Comparison of ENCODE assay signal across 8 mouse cellular contexts in genomic region chr9:122950643-122951475, GRCm38 (mm10). TPM values are rescaled to one million over a fixed set of nuclear protein-coding genes. Genes with fewer than 3 reads are reported as not detected.
DNase-seq lines count a peak whose midpoint lies in the region; ATAC-seq and TF ChIP-seq lines count a peak whose summit lies in the region.

1110059G10Rik (minus strand) TSS chr9:122951000.
Kif15 (plus strand) TSS chr9:122951046.

- peak; percentile 43; the same call in 1 of the 2 replicates for TF ChIP-seq EP300 in heart, postnatal 0 days (IDR thresholded peaks at IDR 0.05; ENCODE audit: low read depth)
- 0 out of 2 replicates have a peak, but pooled peaks have one; percentile 16 for TF ChIP-seq EP300 in liver, postnatal 0 days (IDR thresholded peaks at IDR 0.05; ENCODE audit: low read depth)

- H3K9ac ChIP-seq in forebrain, embryonic 12.5 days, result peak within 1 kb of the TSS; percentile 77
- peak within 1 kb of the TSS; percentile 88 for H3K9ac ChIP-seq in heart, postnatal 0 days (replicated peaks; ENCODE audit: low read depth, low read length)
- peak within 1 kb of the TSS; percentile 97 for H3K9ac ChIP-seq in liver, postnatal 0 days (replicated peaks)
- peak within 1 kb of the TSS; percentile 64 for H3K9ac ChIP-seq in neural tube, embryonic 14.5 days (replicated peaks; ENCODE audit: low read depth, low read length)

- peak within 1 kb of the TSS; percentile 73 for H3K27ac ChIP-seq in forebrain, embryonic 12.5 days
- H3K27ac ChIP-seq in heart, postnatal 0 days (ENCODE audit: low read depth), result peak within 1 kb of the TSS; percentile 81
- peak within 1 kb of the TSS; percentile 90 for H3K27ac ChIP-seq in liver, postnatal 0 days (ENCODE audit: low read depth)
- H3K27ac ChIP-seq in neural tube, embryonic 14.5 days (ENCODE audit: low read depth, low read length), result peak within 1 kb of the TSS; percentile 55

- H3K9me3 ChIP-seq in E14TG2a.4 (ENCODE audit: low read length), result no peaks in the 10 kb centered on the region
- H3K9me3 ChIP-seq in forebrain, embryonic 12.5 days, result no peaks in the 10 kb centered on the region
- H3K9me3 ChIP-seq in heart, postnatal 0 days (replicated peaks; ENCODE audit: control insufficient read depth, low read length), result no peaks in the 10 kb centered on the region
- H3K9me3 ChIP-seq in liver, postnatal 0 days (ENCODE audit: low read length), result no peaks in the 10 kb centered on the region
- no peaks in the 10 kb centered on the region for H3K9me3 ChIP-seq in neural tube, embryonic 14.5 days (ENCODE audit: control insufficient read depth, low read length)

- peak; percentile 94 for DNase-seq in c-Kit-positive CD71-positive TER-119-positive erythroid progenitor cells, embryonic 14.5 days (ENCODE audit: low spot score)
- DNase-seq in heart, postnatal 0 days (ENCODE audit: low spot score), result peak; percentile 80
- peak; percentile 96 for DNase-seq in kidney, postnatal 4 days
- peak; percentile 95 for DNase-seq in liver, postnatal 0 days
- DNase-seq in testis, postnatal 10 days (ENCODE audit: low spot score), result peak; percentile 97

- under 1% methylated on average over 64 of the region's 64 CpGs for WGBS in forebrain, embryonic 12.5 days
- WGBS in heart, postnatal 0 days, result under 1% methylated on average over 64 of the region's 64 CpGs
- under 1% methylated on average over 64 of the region's 64 CpGs for WGBS in liver, postnatal 0 days (ENCODE audit: insufficient replicate concordance)
- under 1% methylated on average over 64 of the region's 64 CpGs for WGBS in neural tube, embryonic 14.5 days

- ATAC-seq in forebrain, embryonic 12.5 days (ENCODE audit: low FRiP score), result peak; percentile 96
- peak; percentile 99 for ATAC-seq in heart, postnatal 0 days (ENCODE audit: insufficient read depth, low read depth)
- peak; percentile 97 for ATAC-seq in liver, postnatal 0 days
- peak; percentile 96 for ATAC-seq in neural tube, embryonic 14.5 days (ENCODE audit: low read depth)

- H3K4me2 ChIP-seq in forebrain, embryonic 12.5 days, result peak within 1 kb of the TSS; percentile 79
- H3K4me2 ChIP-seq in heart, postnatal 0 days (ENCODE audit: low read depth, low read length), result peak within 1 kb of the TSS; percentile 99
- peak within 1 kb of the TSS; percentile 80 for H3K4me2 ChIP-seq in liver, postnatal 0 days (ENCODE audit: low read depth, low read length)
- peak within 1 kb of the TSS; percentile 90 for H3K4me2 ChIP-seq in neural tube, embryonic 14.5 days (ENCODE audit: low read depth, low read length)

- peaks cover 35% of the 10 kb centered on the region for H3K4me1 ChIP-seq in E14TG2a.4 (replicated peaks; ENCODE audit: low read depth, low read length)
- peaks cover 21% of the 10 kb centered on the region for H3K4me1 ChIP-seq in forebrain, embryonic 12.5 days
- peaks cover 8% of the 10 kb centered on the region for H3K4me1 ChIP-seq in heart, postnatal 0 days (ENCODE audit: control insufficient read depth, insufficient read depth)
- peaks cover 6% of the 10 kb centered on the region for H3K4me1 ChIP-seq in liver, postnatal 0 days (ENCODE audit: insufficient read depth)
- H3K4me1 ChIP-seq in neural tube, embryonic 14.5 days (ENCODE audit: control insufficient read depth, insufficient read depth, low read length), result peaks cover 9% of the 10 kb centered on the region; the same call in 1 of the 2 replicates

- peak within 1 kb of the TSS; percentile 96 for H3K4me3 ChIP-seq in E14TG2a.4 (replicated peaks; ENCODE audit: low read length)
- peak within 1 kb of the TSS; percentile 87 for H3K4me3 ChIP-seq in forebrain, embryonic 12.5 days (replicated peaks)
- peak within 1 kb of the TSS; percentile 90 for H3K4me3 ChIP-seq in heart, postnatal 0 days (ENCODE audit: low read depth, low read length)
- H3K4me3 ChIP-seq in liver, postnatal 0 days (ENCODE audit: low read depth, low read length), result peak within 1 kb of the TSS; percentile 99
- H3K4me3 ChIP-seq in neural tube, embryonic 14.5 days (ENCODE audit: low read depth, low read length), result peak within 1 kb of the TSS; percentile 62

- no peaks in the 10 kb centered on the region for H3K27me3 ChIP-seq in E14TG2a.4 (ENCODE audit: insufficient read depth, low read length)
- no peaks in the 10 kb centered on the region for H3K27me3 ChIP-seq in forebrain, embryonic 12.5 days
- H3K27me3 ChIP-seq in heart, postnatal 0 days (ENCODE audit: control insufficient read depth, insufficient read depth, low read length), result no peaks in the 10 kb centered on the region
- no peaks in the 10 kb centered on the region for H3K27me3 ChIP-seq in liver, postnatal 0 days (ENCODE audit: insufficient read depth, low read length)
- no peaks in the 10 kb centered on the region for H3K27me3 ChIP-seq in neural tube, embryonic 14.5 days (ENCODE audit: control insufficient read depth, insufficient read depth, low read length)

- H3K36me3 ChIP-seq in E14TG2a.4 (ENCODE audit: insufficient read depth, low read length), result peaks cover 26% of the 10 kb centered on the region
- peaks cover 10% of the 10 kb centered on the region for H3K36me3 ChIP-seq in forebrain, embryonic 12.5 days (replicated peaks)
- H3K36me3 ChIP-seq in heart, postnatal 0 days (replicated peaks; ENCODE audit: control insufficient read depth, insufficient read depth, low read length), result peaks cover 14% of the 10 kb centered on the region
- peaks cover 2% of the 10 kb centered on the region for H3K36me3 ChIP-seq in liver, postnatal 0 days (replicated peaks; ENCODE audit: insufficient read depth, low read length)
- peaks cover 8% of the 10 kb centered on the region; the same call in 1 of the 2 replicates for H3K36me3 ChIP-seq in neural tube, embryonic 14.5 days (ENCODE audit: control insufficient read depth, insufficient read depth, low read length)

- TF ChIP-seq CTCF in E14TG2a.4 (conservative IDR thresholded peaks at IDR 0.05; ENCODE audit: low read length), result no peak
- no peak for TF ChIP-seq CTCF in heart, postnatal 0 days (IDR thresholded peaks at IDR 0.05; ENCODE audit: low read depth)
- TF ChIP-seq CTCF in liver, postnatal 0 days (IDR thresholded peaks at IDR 0.05; ENCODE audit: low read depth), result peak; percentile 36

RNA-seq across cellular contexts. Expression of gene 1110059G10Rik, which starts in this region (rescaled TPM):
- 33.1 and 38.3 TPM in 2 replicates for polyA plus RNA-seq in forebrain, embryonic 12.5 days (2016; fragmentation: Nextera tagmentation; extraction: Ambion mirVana)
- 0.84 and 13.5 TPM in 2 replicates for total RNA-seq in heart, postnatal 0 days (2014; rRNA removed; ENCODE audit: low replicate concordance)
- polyA plus RNA-seq in heart, postnatal 0 days (2015; fragmentation: Nextera tagmentation; extraction: Ambion mirVana), result 27.1 and 31.1 TPM in 2 replicates
- polyA plus RNA-seq in liver, postnatal 0 days (2015; fragmentation: Nextera tagmentation; extraction: Ambion mirVana), result 18.7 and 20.6 TPM in 2 replicates
- polyA plus RNA-seq in neural tube, embryonic 14.5 days (2014; fragmentation: Nextera tagmentation; extraction: Ambion mirVana), result 33.2 and 34.5 TPM in 2 replicates

RNA-seq across cellular contexts. Expression of gene Kif15, which starts in this region (rescaled TPM):
- 90.5 and 92.2 TPM in 2 replicates for polyA plus RNA-seq in forebrain, embryonic 12.5 days (2016; fragmentation: Nextera tagmentation; extraction: Ambion mirVana)
- 18.3 and 38.2 TPM in 2 replicates for total RNA-seq in heart, postnatal 0 days (2014; rRNA removed; ENCODE audit: low replicate concordance)
- polyA plus RNA-seq in heart, postnatal 0 days (2015; fragmentation: Nextera tagmentation; extraction: Ambion mirVana), result 5.3 and 6.1 TPM in 2 replicates
- polyA plus RNA-seq in liver, postnatal 0 days (2015; fragmentation: Nextera tagmentation; extraction: Ambion mirVana), result 14.4 TPM in 2 replicates
- polyA plus RNA-seq in neural tube, embryonic 14.5 days (2014; fragmentation: Nextera tagmentation; extraction: Ambion mirVana), result 8.9 and 9.0 TPM in 2 replicates

Comparison
In these comparisons a context has a peak if more than half of its experiments do, and no peak if none do; other contexts are left out.
1. Peak in every context shown above with its lines: DNase-seq, ATAC-seq, H3K4me3 ChIP-seq and H3K27ac ChIP-seq.